Mouse (Mus musculus) midbrain, embryonic 11.5 days (tissue): ENCODE data around the gene Bcdin3d. TPM values are rescaled to one million over a fixed set of nuclear protein-coding genes. Genes with fewer than 3 reads are reported as not detected.

Source experiments
- ATAC-seq: fragments of 200-750 bp; cut with Nextera tagmentation; 2 replicates; pipeline ENCODE4 v1.8.0; 2017; ENCODE audit warnings: moderate TSS enrichment, moderate library complexity; ENCODE audit not compliant: low FRiP score
- DNase-seq: peaks from one replicate; pipeline ENCODE4 v3.0.0; 2015; ENCODE audit warnings: low spot score; ENCODE audit errors: missing footprints
- H3K27ac ChIP-seq: fragments of 300-500 bp; sonication (generic); 2 replicates; pipeline ENCODE4 v1.5.1; 2014; ENCODE audit warnings: low read depth, low read length
- H3K27me3 ChIP-seq: fragments of 300-500 bp; sonication (generic); 2 replicates; pipeline ENCODE4 v1.6.1; 2014; ENCODE audit warnings: mild to moderate bottlenecking, low read length, moderate library complexity, mixed read lengths; ENCODE audit not compliant: control insufficient read depth, insufficient read depth
- H3K36me3 ChIP-seq: fragments of 300-500 bp; sonication (generic); 2 replicates; pipeline ENCODE4 v1.6.1; 2014; ENCODE audit warnings: mild to moderate bottlenecking, low read length, moderate library complexity, mixed read lengths; ENCODE audit not compliant: control insufficient read depth, insufficient read depth
- H3K4me1 ChIP-seq: fragments of 300-500 bp; sonication (generic); 2 replicates; pipeline ENCODE4 v1.6.1; 2014; ENCODE audit warnings: low read length; ENCODE audit not compliant: control insufficient read depth, insufficient read depth
- H3K4me2 ChIP-seq: fragments of 300-500 bp; sonication (generic); 2 replicates; pipeline ENCODE4 v1.6.1; 2014; ENCODE audit warnings: mild to moderate bottlenecking, moderate library complexity
- H3K4me3 ChIP-seq: fragments of 300-500 bp; sonication (generic); 2 replicates; pipeline ENCODE4 v1.5.1; 2014; ENCODE audit warnings: low read depth, low read length
- H3K9ac ChIP-seq: fragments of 300-500 bp; sonication (generic); 2 replicates; pipeline ENCODE4 v1.6.1; 2014; ENCODE audit warnings: low read length
- H3K9me3 ChIP-seq: fragments of 300-500 bp; sonication (generic); 2 replicates; pipeline ENCODE4 v1.6.1; 2016; ENCODE audit warnings: low read length; ENCODE audit not compliant: control insufficient read depth
- WGBS: fragments of 180-500 bp; shearing (Covaris S2); extraction: QIAGEN DNeasy Blood & Tissue Kit; methylation state at CpG from one replicate; pipeline ENCODE4 v1.1.7; 2014; 5-methylcytosine and 5-hydroxymethylcytosine counted together
- polyA plus RNA-seq: library from polyadenylated mRNA; unstranded; fragments of >200 nt; fragmentation: Nextera tagmentation; extraction: Ambion mirVana; gene quantifications from 2 replicates; pipeline ENCODE4 v1.2.1, GENCODE M21; 2014

Gene Bcdin3d
- polyA plus RNA-seq, 1 experiment from 2014 or later: 19.7 TPM

- DNase-seq (peak; percentile 95), ATAC-seq (no peak)
- H3K27me3 ChIP-seq: no peaks in the 10 kb centered on the region
- H3K9me3 ChIP-seq: no peaks in the 10 kb centered on the region; the same call in 1 of the 2 replicates
- H3K4me2 ChIP-seq: no peak overlapping the region
- no peak overlapping the region for H3K4me3 ChIP-seq
- H3K9ac ChIP-seq: no peak overlapping the region
- no peak overlapping the region for H3K27ac ChIP-seq
- peaks cover 4% of the 10 kb centered on the region; the same call in 1 of the 2 replicates for H3K4me1 ChIP-seq
- WGBS: 41% methylated on average over 3 of the region's 3 CpGs
- peaks cover 4% of the 10 kb centered on the region for H3K36me3 ChIP-seq
Measured at GRCm38 (mm10) chr15:99469067-99469466, 5.5 kb downstream of the Bcdin3d start.

- WGBS: 72% methylated on average over 13 of the region's 13 CpGs
- no peaks in the 10 kb centered on the region for H3K9me3 ChIP-seq
- H3K4me2 ChIP-seq: no peak overlapping the region
- ATAC-seq (no peak), DNase-seq (peak; percentile 37)
- H3K36me3 ChIP-seq: no peaks in the 10 kb centered on the region
- H3K27me3 ChIP-seq: no peaks in the 10 kb centered on the region
- peaks cover 3% of the 10 kb centered on the region; the same call in 1 of the 2 replicates for H3K4me1 ChIP-seq
- H3K9ac ChIP-seq: no peak overlapping the region
- H3K4me3 ChIP-seq: no peak overlapping the region
- H3K27ac ChIP-seq: no peak overlapping the region
Measured at GRCm38 (mm10) chr15:99463194-99463593, 11.3 kb downstream of the Bcdin3d start.

- H3K36me3 ChIP-seq: no peaks in the 10 kb centered on the region
- H3K4me3 ChIP-seq: peak within 1 kb of the TSS; percentile 87
- DNase-seq: peak; percentile 99
- no peaks in the 10 kb centered on the region for H3K27me3 ChIP-seq
- H3K4me1 ChIP-seq: peaks cover 13% of the 10 kb centered on the region
- H3K9me3 ChIP-seq: no peaks in the 10 kb centered on the region
- H3K9ac ChIP-seq: peak within 1 kb of the TSS; percentile 74
- under 1% methylated on average over 44 of the region's 45 CpGs for WGBS
- peak; percentile 95 for ATAC-seq
- H3K4me2 ChIP-seq: peak within 1 kb of the TSS; percentile 74
- peak within 1 kb of the TSS; percentile 58 for H3K27ac ChIP-seq
Measured at GRCm38 (mm10) chr15:99457606-99458401, 16.7 kb downstream of the Bcdin3d start, which contains the start of gene Nckap5l. Gene Nckap5l (minus strand): TSS chr15:99457748.

- Histone ChIP-seq H3K9me3 (no peaks in the 10 kb centered on the region), H3K4me2 (peak overlapping the region; percentile 74), H3K27ac (peak overlapping the region; percentile 58), H3K27me3 (no peaks in the 10 kb centered on the region), H3K4me1 (peaks cover 15% of the 10 kb centered on the region), H3K4me3 (peak overlapping the region; percentile 87), H3K9ac (peak overlapping the region; percentile 74), H3K36me3 (no peaks in the 10 kb centered on the region)
- peak; percentile 78 for ATAC-seq
- WGBS: under 1% methylated on average over 40 of the region's 43 CpGs
- DNase-seq: peak; percentile 95
Measured at GRCm38 (mm10) chr15:99456963-99457605, 17.4 kb downstream of the Bcdin3d start.

- Histone ChIP-seq H3K9me3 (no peaks in the 10 kb centered on the region), H3K4me2 (peak overlapping the region; percentile 74), H3K9ac (peak overlapping the region; percentile 74), H3K36me3 (no peaks in the 10 kb centered on the region), H3K27me3 (no peaks in the 10 kb centered on the region), H3K27ac (peak overlapping the region; percentile 25; the same call in 1 of the 2 replicates), H3K4me3 (peak overlapping the region; percentile 87), H3K4me1 (peaks cover 15% of the 10 kb centered on the region)
- WGBS: 23% methylated on average over 7 of the region's 7 CpGs
- DNase-seq (no peak), ATAC-seq (no peak)
Measured at GRCm38 (mm10) chr15:99456338-99456962, 18.1 kb downstream of the Bcdin3d start.

GRCm38 (mm10) chr15:99455415-99455814 lies 19.1 kb downstream of the Bcdin3d start:
- H3K4me1 ChIP-seq: peaks cover 15% of the 10 kb centered on the region
- no peaks in the 10 kb centered on the region for H3K36me3 ChIP-seq
- WGBS: 83% methylated on average over 3 of the region's 3 CpGs
- no peak overlapping the region for H3K4me3 ChIP-seq
- no peaks in the 10 kb centered on the region for H3K27me3 ChIP-seq
- peak; percentile 44 for DNase-seq
- no peak overlapping the region for H3K9ac ChIP-seq
- H3K27ac ChIP-seq: no peak overlapping the region
- no peaks in the 10 kb centered on the region for H3K9me3 ChIP-seq
- no peak for ATAC-seq
- no peak overlapping the region for H3K4me2 ChIP-seq

GRCm38 (mm10) chr15:99454585-99455279 lies 19.8 kb downstream of the Bcdin3d start:
- no peak overlapping the region for H3K4me2 ChIP-seq

GRCm38 (mm10) chr15:99453153-99453900 lies 21.2 kb downstream of the Bcdin3d start:
- Histone ChIP-seq H3K4me2 (no peak overlapping the region), H3K9ac (no peak overlapping the region), H3K4me1 (peaks cover 13% of the 10 kb centered on the region), H3K27me3 (no peaks in the 10 kb centered on the region), H3K4me3 (no peak overlapping the region), H3K27ac (no peak overlapping the region), H3K9me3 (no peaks in the 10 kb centered on the region), H3K36me3 (no peaks in the 10 kb centered on the region)
- WGBS: 79% methylated on average over 11 of the region's 11 CpGs
- ATAC-seq (no peak), DNase-seq (peak; percentile 54)

More at GRCm38 (mm10) chr15:99454585-99455279, 19.8 kb downstream of the Bcdin3d start:
- H3K27ac ChIP-seq: no peak overlapping the region
- H3K4me3 ChIP-seq: no peak overlapping the region
- ATAC-seq (no peak), DNase-seq (peak; percentile 60)
- H3K9ac ChIP-seq: no peak overlapping the region
- H3K36me3 ChIP-seq: no peaks in the 10 kb centered on the region
- H3K4me1 ChIP-seq: peaks cover 15% of the 10 kb centered on the region
- no peaks in the 10 kb centered on the region for H3K27me3 ChIP-seq
- H3K9me3 ChIP-seq: no peaks in the 10 kb centered on the region
- 84% methylated on average over 7 of the region's 7 CpGs for WGBS
